Mouse (Mus musculus): ENCODE measurements around the gene Psmd5.
"Not testable (repeated sequence)": the region's sequence is repeated elsewhere in the genome, so short reads cannot be mapped to it uniquely, and the experiment has no call there.

The Psmd5 gene

GRCm38 (mm10) chr2:34895503-34896113 is 20.8 kb upstream of the Psmd5 start:
- no peak for DNase-seq

- no peak for DNase-seq
These were observed 19.2 kb upstream of the Psmd5 start for GRCm38 (mm10) chr2:34893950-34894349.

GRCm38 (mm10) chr2:34884186-34884585 is 9.4 kb upstream of the Psmd5 start:
- no peak for DNase-seq

- DNase-seq, result no peak
These were observed 8.4 kb upstream of the Psmd5 start for GRCm38 (mm10) chr2:34883190-34883589.

GRCm38 (mm10) chr2:34882757-34883156 is 8.0 kb upstream of the Psmd5 start:
- no peak for DNase-seq

GRCm38 (mm10) chr2:34880054-34880453 is 5.3 kb upstream of the Psmd5 start:
- no peak for DNase-seq

- no peak for DNase-seq
These were observed 497 bp downstream of the Psmd5 start, which contains the start of gene Cutal for GRCm38 (mm10) chr2:34874271-34874670. TSS of gene Cutal (plus strand) at chr2:34874396.

GRCm38 (mm10) chr2:34870520-34871474 is 4.0 kb downstream of the Psmd5 start:
- DNase-seq, result peak; percentile 91

GRCm38 (mm10) chr2:34869680-34870079 is 5.1 kb downstream of the Psmd5 start:
- DNase-seq, result no peak

GRCm38 (mm10) chr2:34857728-34858127 is 17.0 kb downstream of the Psmd5 start:
- no peak for DNase-seq

GRCm38 (mm10) chr2:34855265-34855664 is 19.5 kb downstream of the Psmd5 start:
- no peak for DNase-seq

- no peak for DNase-seq
These were observed 27.1 kb downstream of the Psmd5 start for GRCm38 (mm10) chr2:34847702-34848101.

- no peak for DNase-seq
These were observed 31.4 kb downstream of the Psmd5 start for GRCm38 (mm10) chr2:34843211-34843939.

- DNase-seq, result no peak
These were observed 33.1 kb downstream of the Psmd5 start for GRCm38 (mm10) chr2:34841706-34842105.

GRCm38 (mm10) chr2:34840143-34840542 is 34.6 kb downstream of the Psmd5 start:
- not testable (repeated sequence) for DNase-seq

- DNase-seq, result no peak
These were observed 39.1 kb downstream of the Psmd5 start for GRCm38 (mm10) chr2:34835669-34836068.

- DNase-seq, result no peak
These were observed 41.1 kb downstream of the Psmd5 start for GRCm38 (mm10) chr2:34833624-34834023.

GRCm38 (mm10) chr2:34832766-34833457 is 41.9 kb downstream of the Psmd5 start, which contains the start of gene Gm34653:
TSS of gene Gm34653 (plus strand) at chr2:34833007.
- not testable (repeated sequence) for DNase-seq

GRCm38 (mm10) chr2:34830066-34830465 is 44.7 kb downstream of the Psmd5 start:
- not testable (repeated sequence) for DNase-seq

GRCm38 (mm10) chr2:34828026-34828425 is 46.7 kb downstream of the Psmd5 start:
- DNase-seq, result no peak

- DNase-seq, result no peak
These were observed 47.2 kb downstream of the Psmd5 start for GRCm38 (mm10) chr2:34827591-34827990.

GRCm38 (mm10) chr2:34826460-34827231 is 48.1 kb downstream of the Psmd5 start:
- DNase-seq, result peak; percentile 22
